ENCODE assay signal across 22 mouse cellular contexts in the genomic region with DNA sequence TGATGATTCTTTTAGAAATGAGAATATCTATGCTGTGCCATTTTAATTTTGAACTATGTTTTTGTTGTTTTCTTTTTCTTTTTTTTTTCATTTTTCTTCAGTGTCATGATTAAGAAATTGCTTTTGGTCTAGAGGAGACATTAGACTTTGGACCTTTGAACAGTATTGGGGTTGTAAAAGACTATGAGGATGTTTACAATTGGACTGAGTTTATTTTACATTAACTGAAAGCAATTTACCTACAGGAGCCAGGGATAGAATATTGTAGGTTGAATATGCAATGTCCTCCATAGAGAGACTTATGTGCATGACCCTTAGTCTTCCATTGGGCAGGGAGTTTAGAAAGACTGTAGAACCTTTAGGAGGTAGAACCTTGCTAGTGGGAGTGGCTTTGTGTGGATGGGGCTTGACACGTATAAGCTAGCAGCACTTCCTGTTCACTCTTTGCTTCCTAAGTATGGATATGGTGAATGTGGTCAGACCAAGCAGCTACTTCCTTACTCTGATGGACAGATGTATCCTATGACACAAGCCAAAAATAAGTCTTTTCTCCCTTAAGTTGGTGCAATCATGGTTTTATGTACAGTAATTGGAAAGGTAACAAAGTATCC.
"Had no signal": no experiment of that assay in that cellular context is flagged by ENCODE, and none has a peak within 500 bp of the region (broad histone marks: within the 10 kb centered on the region; RNA-seq: fewer than 3 reads in every experiment).

No protein-coding gene starts in this region.

- H3K9ac ChIP-seq: kidney, embryonic 15.5 days; limb, embryonic 13.5 days; liver, embryonic 14.5 days; liver, postnatal 0 days; lung, embryonic 14.5 days; midbrain, embryonic 15.5 days; neural tube, embryonic 12.5 days; neural tube, embryonic 15.5 days had no signal

- DNase-seq: kidney, adult 8-10 months; kidney, postnatal 10 days; kidney, postnatal 36 days; layer of hippocampus, adult 9-11 months; liver, postnatal 0 days; lung, embryonic 14.5 days; right cerebral cortex, adult 18-20 months; right cerebral cortex, postnatal 14 days; right cerebral cortex, postnatal 4 days; thymus, postnatal 25 days had no signal

- H3K27me3 ChIP-seq: kidney, embryonic 15.5 days; limb, embryonic 13.5 days; midbrain, embryonic 15.5 days; neural tube, embryonic 12.5 days; neural tube, embryonic 15.5 days had no signal

- H3K36me3 ChIP-seq: kidney, embryonic 15.5 days; limb, embryonic 10.5 days; limb, embryonic 13.5 days; midbrain, embryonic 15.5 days; neural tube, embryonic 12.5 days; neural tube, embryonic 15.5 days had no signal

- ATAC-seq: liver, postnatal 0 days; lung, postnatal 0 days; midbrain, embryonic 15.5 days had no signal

- H3K4me2 ChIP-seq: kidney, embryonic 15.5 days; limb, embryonic 13.5 days; liver, embryonic 11.5 days; lung, embryonic 14.5 days; midbrain, embryonic 11.5 days; midbrain, embryonic 15.5 days; neural tube, embryonic 12.5 days; neural tube, embryonic 15.5 days had no signal

- H3K4me1 ChIP-seq: kidney, embryonic 15.5 days; limb, embryonic 10.5 days; limb, embryonic 13.5 days; midbrain, embryonic 15.5 days; neural tube, embryonic 12.5 days; neural tube, embryonic 15.5 days had no signal

- H3K27ac ChIP-seq: kidney, embryonic 15.5 days; limb, embryonic 10.5 days; limb, embryonic 13.5 days; liver, embryonic 14.5 days; macrophage; midbrain, embryonic 15.5 days; neural tube, embryonic 12.5 days; neural tube, embryonic 15.5 days; stomach, postnatal 0 days had no signal

- H3K4me3 ChIP-seq: kidney, embryonic 15.5 days; limb, embryonic 10.5 days; limb, embryonic 13.5 days; midbrain, embryonic 15.5 days; neural tube, embryonic 12.5 days; neural tube, embryonic 15.5 days had no signal

- H3K9me3 ChIP-seq: kidney, embryonic 15.5 days; limb, embryonic 10.5 days; limb, embryonic 13.5 days; midbrain, embryonic 15.5 days; neural tube, embryonic 12.5 days; neural tube, embryonic 15.5 days had no signal
